Mouse (Mus musculus): ENCODE data around the gene Ezr. TPM values are rescaled to one million over a fixed set of nuclear protein-coding genes. Genes with fewer than 3 reads are reported as not detected.
A peak's percentile ranks its signal among the peaks of the same experiment; 100 is the strongest.

The Ezr gene
- polyA plus RNA-seq, 1 experiment from 2014 or later = 65.7 TPM

DNA sequence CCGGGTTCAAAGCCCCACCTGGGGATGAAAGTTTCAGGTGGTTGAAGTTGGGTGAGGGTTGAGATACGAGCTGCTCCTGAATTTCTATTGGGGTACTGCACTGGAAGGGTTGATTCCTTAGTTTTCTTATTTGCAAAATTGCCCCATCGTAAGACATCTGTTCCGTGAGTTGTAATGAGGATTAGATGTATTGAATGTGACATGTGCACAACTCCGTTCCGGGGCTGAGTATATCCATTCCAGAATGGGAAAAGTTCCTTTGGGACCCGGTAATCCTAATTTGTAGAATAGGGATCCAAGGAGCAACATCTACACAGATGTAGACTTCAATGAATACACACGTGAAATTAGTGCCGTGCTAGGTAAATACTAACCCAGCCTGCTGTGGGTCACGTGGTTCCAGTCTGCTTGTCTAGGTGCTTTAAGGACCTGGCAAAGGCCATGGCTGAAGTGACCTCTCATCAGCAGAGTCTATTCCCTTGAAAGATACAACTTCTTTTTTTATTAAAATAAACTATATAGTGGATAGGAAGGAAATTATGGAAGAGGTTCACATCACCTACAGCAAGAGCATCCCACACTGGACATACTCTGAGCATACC is 1.3 kb upstream of the Ezr start:
- Histone ChIP-seq H3K4me2 (peak overlapping the region; percentile 98), H3K9ac (no peak overlapping the region), H3K27ac (replicated peaks) (no peak overlapping the region), H3K4me1 (replicated peaks) (peaks cover 22% of the 10 kb centered on the region), H3K27me3 (peaks cover 13% of the 10 kb centered on the region), H3K4me3 (peak overlapping the region; percentile 64; the same call in 1 of the 2 replicates), H3K36me3 (no peaks in the 10 kb centered on the region), H3K9me3 (no peaks in the 10 kb centered on the region)
- 41% methylated on average over 10 of the region's 10 CpGs for WGBS
- ATAC-seq (ENCODE audit: low FRiP score, low read depth) = no peak

DNA sequence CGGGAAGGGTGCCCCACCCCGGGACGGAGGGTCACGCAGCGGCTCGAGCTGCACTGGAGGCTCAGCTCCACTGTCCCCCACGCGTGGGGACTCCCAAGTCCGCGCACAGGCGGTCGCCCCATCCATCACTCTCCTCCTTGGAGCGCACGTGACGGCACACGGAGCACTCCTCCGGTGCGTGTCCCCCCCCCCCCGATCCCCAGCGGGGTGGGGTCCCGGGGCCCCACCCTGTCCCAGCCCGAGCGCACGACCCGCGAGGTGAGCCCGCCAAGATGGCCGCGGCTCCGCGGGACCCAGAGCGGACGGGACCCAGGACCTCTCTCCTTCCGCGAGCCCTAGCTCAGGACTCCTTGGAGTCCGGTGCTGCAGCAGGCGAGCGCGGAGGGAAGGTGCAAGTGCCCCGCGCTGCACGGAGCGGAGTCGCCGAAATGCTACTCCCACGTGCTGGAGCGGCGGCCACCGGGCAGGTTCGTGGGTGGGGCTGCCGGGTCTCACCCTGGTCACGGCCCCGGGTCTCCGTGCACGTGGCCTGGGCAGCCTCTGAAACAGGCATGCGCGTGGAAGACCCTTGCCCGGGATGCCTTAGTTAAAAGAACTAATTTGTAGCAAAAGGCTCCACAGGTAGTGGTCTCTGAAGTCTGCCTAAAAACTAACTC is 550 bp upstream of the Ezr start:
- peaks cover 13% of the 10 kb centered on the region for H3K27me3 ChIP-seq
- WGBS = under 1% methylated on average over 57 of the region's 58 CpGs
- peak overlapping the region; percentile 46 for H3K27ac ChIP-seq (replicated peaks)
- peaks cover 29% of the 10 kb centered on the region for H3K4me1 ChIP-seq (replicated peaks)
- peak overlapping the region; percentile 64 for H3K4me3 ChIP-seq
- peak overlapping the region; percentile 38 for H3K9ac ChIP-seq
- H3K4me2 ChIP-seq = peak overlapping the region; percentile 98
- peak; percentile 73 for ATAC-seq (ENCODE audit: low FRiP score, low read depth)
- H3K36me3 ChIP-seq = no peaks in the 10 kb centered on the region
- no peaks in the 10 kb centered on the region for H3K9me3 ChIP-seq

- Histone ChIP-seq H3K4me3 (peak overlapping the region; percentile 64), H3K4me2 (peak overlapping the region; percentile 98), H3K27ac (replicated peaks) (peak overlapping the region; percentile 2; the same call in 1 of the 2 replicates), H3K4me1 (replicated peaks) (peaks cover 34% of the 10 kb centered on the region), H3K36me3 (no peaks in the 10 kb centered on the region), H3K27me3 (peaks cover 16% of the 10 kb centered on the region), H3K9me3 (no peaks in the 10 kb centered on the region), H3K9ac (peak overlapping the region; percentile 38)
- ATAC-seq (ENCODE audit: low FRiP score, low read depth) = no peak
- under 1% methylated on average over 21 of the region's 21 CpGs for WGBS
Measured at GRCm38 (mm10) chr17:6782033-6782526, 504 bp downstream of the Ezr start.

- Histone ChIP-seq H3K4me1 (replicated peaks) (peaks cover 34% of the 10 kb centered on the region), H3K27ac (replicated peaks) (no peak overlapping the region), H3K36me3 (no peaks in the 10 kb centered on the region), H3K4me3 (peak overlapping the region; percentile 64), H3K4me2 (peak overlapping the region; percentile 98), H3K9ac (no peak overlapping the region), H3K9me3 (no peaks in the 10 kb centered on the region), H3K27me3 (peaks cover 16% of the 10 kb centered on the region)
- 40% methylated on average over 6 of the region's 6 CpGs for WGBS
- no peak for ATAC-seq (ENCODE audit: low FRiP score, low read depth)
Measured at GRCm38 (mm10) chr17:6781273-6781672, 1.3 kb downstream of the Ezr start.

- H3K27me3 ChIP-seq = peaks cover 16% of the 10 kb centered on the region
- H3K9ac ChIP-seq = no peak overlapping the region
- ATAC-seq (ENCODE audit: low FRiP score, low read depth) = no peak
- H3K4me2 ChIP-seq = peak overlapping the region; percentile 98
- H3K9me3 ChIP-seq = no peaks in the 10 kb centered on the region
- no peaks in the 10 kb centered on the region for H3K36me3 ChIP-seq
- no peak overlapping the region for H3K27ac ChIP-seq (replicated peaks)
- H3K4me3 ChIP-seq = peak overlapping the region; percentile 64; the same call in 1 of the 2 replicates
- peaks cover 34% of the 10 kb centered on the region for H3K4me1 ChIP-seq (replicated peaks)
- WGBS = 64% methylated on average over 4 of the region's 4 CpGs
Measured at GRCm38 (mm10) chr17:6780521-6781115, 2.0 kb downstream of the Ezr start.

DNA sequence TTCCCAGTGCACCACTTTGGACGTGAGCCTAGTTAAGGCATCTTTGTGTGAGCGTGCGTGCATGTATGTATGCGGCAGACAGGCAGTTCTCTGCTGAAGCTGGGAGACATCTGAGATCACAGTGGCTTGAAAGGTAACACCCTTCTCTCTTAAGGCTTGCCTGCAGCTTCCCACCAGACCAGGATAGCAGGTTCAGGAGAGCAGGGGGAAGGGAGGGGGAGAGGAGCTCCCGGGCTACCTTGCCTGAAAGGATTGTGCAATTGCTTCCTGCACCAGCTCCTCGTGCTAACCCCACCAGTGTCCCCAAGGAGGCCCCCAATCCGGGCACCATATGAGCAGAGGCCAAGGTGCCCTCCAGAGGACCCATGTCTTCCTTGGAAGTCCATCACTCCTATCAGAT is 3.0 kb downstream of the Ezr start:
- no peak for ATAC-seq (ENCODE audit: low FRiP score, low read depth)
- Histone ChIP-seq H3K27me3 (peaks cover 16% of the 10 kb centered on the region; the same call in 1 of the 2 replicates), H3K9me3 (no peaks in the 10 kb centered on the region), H3K9ac (peak overlapping the region; percentile 35; the same call in 1 of the 2 replicates), H3K36me3 (no peaks in the 10 kb centered on the region), H3K27ac (replicated peaks) (no peak overlapping the region), H3K4me3 (0 out of 2 replicates have a peak overlapping the region, but pooled peaks have one; percentile 10), H3K4me2 (peak overlapping the region; percentile 98), H3K4me1 (replicated peaks) (peaks cover 34% of the 10 kb centered on the region)
- 27% methylated on average over 7 of the region's 7 CpGs for WGBS

DNA sequence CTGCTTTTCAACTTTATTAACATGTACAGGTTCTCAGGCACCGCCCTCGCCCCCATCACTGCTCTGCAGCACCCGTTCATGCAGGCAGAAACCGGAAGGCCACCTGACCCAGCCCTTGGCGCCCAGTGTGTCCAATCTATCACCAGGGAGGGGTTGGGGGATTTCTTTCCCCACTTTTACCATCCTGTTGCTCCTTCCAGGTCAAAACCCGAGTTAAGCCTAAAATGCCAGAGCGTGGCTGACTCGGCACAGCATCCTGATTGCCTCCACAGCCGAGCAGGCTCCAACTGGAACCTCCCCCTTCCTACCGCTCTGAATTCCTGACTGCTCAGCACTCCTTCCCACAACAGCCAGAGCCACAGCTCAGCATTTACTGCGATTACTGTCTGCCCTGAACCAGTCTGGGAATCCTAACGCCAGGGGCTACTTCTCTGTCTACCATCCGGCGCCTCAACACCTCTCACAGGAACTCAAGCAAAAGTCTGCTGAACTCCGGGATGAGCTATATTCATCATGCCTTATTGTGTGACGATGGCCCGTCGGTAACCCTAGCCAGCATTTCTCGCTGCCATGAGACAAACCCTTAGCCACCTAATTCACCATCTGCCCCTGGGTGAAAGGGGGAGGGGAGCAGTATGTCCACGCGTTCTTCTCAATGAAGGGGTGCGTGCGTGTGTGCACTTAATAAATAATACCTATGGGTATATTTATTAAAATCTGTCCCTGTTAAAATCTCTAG is 3.6 kb downstream of the Ezr start:
- peaks cover 16% of the 10 kb centered on the region; the same call in 1 of the 2 replicates for H3K27me3 ChIP-seq
- no peaks in the 10 kb centered on the region for H3K36me3 ChIP-seq
- H3K4me3 ChIP-seq = peak overlapping the region; percentile 33
- H3K9ac ChIP-seq = peak overlapping the region; percentile 35
- ATAC-seq (ENCODE audit: low FRiP score, low read depth) = no peak
- H3K9me3 ChIP-seq = no peaks in the 10 kb centered on the region
- H3K4me1 ChIP-seq (replicated peaks) = peaks cover 34% of the 10 kb centered on the region
- peak overlapping the region; percentile 98 for H3K4me2 ChIP-seq
- peak overlapping the region; percentile 31 for H3K27ac ChIP-seq (replicated peaks)
- WGBS = 5% methylated on average over 23 of the region's 23 CpGs

- Histone ChIP-seq H3K27me3 (peaks cover 16% of the 10 kb centered on the region; the same call in 1 of the 2 replicates), H3K4me3 (peak overlapping the region; percentile 33), H3K27ac (replicated peaks) (peak overlapping the region; percentile 31), H3K9ac (peak overlapping the region; percentile 35; the same call in 1 of the 2 replicates), H3K36me3 (no peaks in the 10 kb centered on the region), H3K4me2 (peak overlapping the region; percentile 98), H3K9me3 (no peaks in the 10 kb centered on the region), H3K4me1 (replicated peaks) (peaks cover 31% of the 10 kb centered on the region)
- WGBS = under 1% methylated on average over 9 of the region's 9 CpGs
- ATAC-seq (ENCODE audit: low FRiP score, low read depth) = no peak
Measured at GRCm38 (mm10) chr17:6778332-6778683, 4.3 kb downstream of the Ezr start.

GRCm38 (mm10) chr17:6777629-6778331 is 4.8 kb downstream of the Ezr start:
- no peaks in the 10 kb centered on the region for H3K36me3 ChIP-seq
- H3K4me1 ChIP-seq (replicated peaks) = peaks cover 30% of the 10 kb centered on the region
- no peak overlapping the region for H3K4me3 ChIP-seq
- no peak overlapping the region for H3K9ac ChIP-seq
- no peak for ATAC-seq (ENCODE audit: low FRiP score, low read depth)
- H3K4me2 ChIP-seq = peak overlapping the region; percentile 98; the same call in 1 of the 2 replicates
- H3K27ac ChIP-seq (replicated peaks) = no peak overlapping the region
- H3K9me3 ChIP-seq = no peaks in the 10 kb centered on the region
- H3K27me3 ChIP-seq = peaks cover 16% of the 10 kb centered on the region; the same call in 1 of the 2 replicates
- WGBS = 71% methylated on average over 12 of the region's 12 CpGs

DNA sequence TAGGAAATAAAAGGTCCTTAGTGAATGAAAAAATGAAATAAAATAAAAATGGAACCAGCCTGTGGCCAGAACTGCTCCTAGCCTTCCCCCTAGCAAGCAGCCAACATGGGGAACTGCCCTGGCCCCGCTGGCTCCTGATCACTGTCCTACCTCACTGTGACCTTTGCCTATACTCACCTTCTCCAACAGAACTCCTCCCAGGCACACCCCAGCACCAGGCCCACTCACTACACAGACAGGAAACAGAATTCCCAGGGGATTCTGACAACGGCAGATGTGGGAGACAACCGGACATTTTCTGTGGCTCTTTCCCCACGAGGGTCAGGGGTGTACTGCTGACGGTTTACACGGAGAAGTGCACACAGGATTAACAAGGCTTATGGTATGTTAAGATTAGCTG is 5.5 kb downstream of the Ezr start:
- Histone ChIP-seq H3K4me1 (replicated peaks) (peaks cover 25% of the 10 kb centered on the region), H3K4me2 (no peak overlapping the region), H3K4me3 (no peak overlapping the region), H3K36me3 (no peaks in the 10 kb centered on the region), H3K27me3 (peaks cover 14% of the 10 kb centered on the region; the same call in 1 of the 2 replicates), H3K27ac (replicated peaks) (no peak overlapping the region), H3K9me3 (no peaks in the 10 kb centered on the region), H3K9ac (no peak overlapping the region)
- 79% methylated on average over 6 of the region's 6 CpGs for WGBS
- ATAC-seq (ENCODE audit: low FRiP score, low read depth) = no peak

DNA sequence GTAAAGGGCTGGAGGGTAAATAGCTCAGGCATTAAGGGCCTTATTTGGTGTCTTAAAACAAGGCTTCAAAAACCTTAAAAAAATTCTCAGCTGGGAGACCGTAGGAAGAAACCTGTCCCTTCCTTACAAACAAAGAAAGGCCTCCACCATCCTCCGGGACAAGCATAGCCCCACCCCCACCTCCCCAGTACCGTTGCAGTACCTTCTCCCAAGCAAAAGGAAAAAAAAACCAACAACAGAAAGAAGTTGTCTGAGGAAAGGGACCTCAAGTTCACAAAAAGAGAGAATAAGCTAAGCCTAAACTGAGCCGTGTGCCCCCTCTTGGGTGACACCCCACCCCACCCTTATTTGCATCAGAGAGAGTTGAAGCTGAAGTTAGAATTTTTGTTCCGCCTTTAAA is 6.0 kb downstream of the Ezr start:
- no peak overlapping the region for H3K9ac ChIP-seq
- WGBS = 37% methylated on average over 5 of the region's 5 CpGs
- no peak overlapping the region for H3K4me3 ChIP-seq
- ATAC-seq (ENCODE audit: low FRiP score, low read depth) = no peak
- H3K4me2 ChIP-seq = no peak overlapping the region
- no peak overlapping the region for H3K27ac ChIP-seq (replicated peaks)
- peaks cover 22% of the 10 kb centered on the region for H3K4me1 ChIP-seq (replicated peaks)
- H3K27me3 ChIP-seq = peaks cover 11% of the 10 kb centered on the region; the same call in 1 of the 2 replicates
- no peaks in the 10 kb centered on the region for H3K9me3 ChIP-seq
- no peaks in the 10 kb centered on the region for H3K36me3 ChIP-seq

All from hindbrain, embryonic 15.5 days (tissue).